Mouse (Mus musculus) forebrain, embryonic 16.5 days (tissue): ENCODE data around the gene Arntl. TPM values are rescaled to one million over a fixed set of nuclear protein-coding genes. Genes with fewer than 3 reads are reported as not detected.
A peak's percentile ranks its signal among the peaks of the same experiment; 100 is the strongest.

Source experiments
- ATAC-seq: fragments of 200-750 bp; cut with Nextera tagmentation; 2 replicates; pipeline ENCODE4 v1.8.0; 2017; ENCODE audit warnings: mild to moderate bottlenecking, moderate library complexity
- H3K27ac ChIP-seq: fragments of 300-500 bp; sonication (generic); 2 replicates; pipeline ENCODE4 v1.5.1; 2014; ENCODE audit warnings: low read length, control low read depth
- H3K27me3 ChIP-seq: fragments of 300-500 bp; sonication (generic); replicated peaks from 2 replicates; pipeline ENCODE4 v1.6.1; 2014; ENCODE audit warnings: low read length; ENCODE audit not compliant: control insufficient read depth, insufficient read depth
- H3K36me3 ChIP-seq: fragments of 300-500 bp; sonication (generic); 2 replicates; pipeline ENCODE4 v1.6.1; 2014; ENCODE audit not compliant: control insufficient read depth, insufficient read depth
- H3K4me1 ChIP-seq: fragments of 300-500 bp; sonication (generic); replicated peaks from 2 replicates; pipeline ENCODE4 v1.6.1; 2014; ENCODE audit warnings: low read length; ENCODE audit not compliant: control insufficient read depth, insufficient read depth
- H3K4me2 ChIP-seq: fragments of 300-500 bp; sonication (generic); 2 replicates; pipeline ENCODE4 v1.6.1; 2014; ENCODE audit warnings: mild to moderate bottlenecking, low read length, control low read depth
- H3K4me3 ChIP-seq: fragments of 300-500 bp; sonication (generic); replicated peaks from 2 replicates; pipeline ENCODE4 v1.5.1; 2014; ENCODE audit warnings: mild to moderate bottlenecking, low read length, control low read depth
- H3K9ac ChIP-seq: fragments of 300-500 bp; sonication (generic); replicated peaks from 2 replicates; pipeline ENCODE4 v1.6.1; 2014; ENCODE audit warnings: low read depth, low read length, control low read depth
- H3K9me3 ChIP-seq: fragments of 300-500 bp; sonication (generic); 2 replicates; pipeline ENCODE4 v1.6.1; 2016; ENCODE audit warnings: low read length; ENCODE audit not compliant: control insufficient read depth
- WGBS: fragments of 180-500 bp; shearing (Covaris S2); extraction: QIAGEN DNeasy Blood & Tissue Kit; methylation state at CpG from one replicate; pipeline ENCODE4 v1.1.7; 2014; 5-methylcytosine and 5-hydroxymethylcytosine counted together
- polyA plus RNA-seq: library from polyadenylated mRNA; unstranded; fragments of >200 nt; fragmentation: Nextera tagmentation; extraction: Ambion mirVana; gene quantifications from 2 replicates; pipeline ENCODE4 v1.2.1, GENCODE M21; 2015

The Arntl gene
- polyA plus RNA-seq, 1 experiment from 2014 or later: 15.6 TPM

DNA sequence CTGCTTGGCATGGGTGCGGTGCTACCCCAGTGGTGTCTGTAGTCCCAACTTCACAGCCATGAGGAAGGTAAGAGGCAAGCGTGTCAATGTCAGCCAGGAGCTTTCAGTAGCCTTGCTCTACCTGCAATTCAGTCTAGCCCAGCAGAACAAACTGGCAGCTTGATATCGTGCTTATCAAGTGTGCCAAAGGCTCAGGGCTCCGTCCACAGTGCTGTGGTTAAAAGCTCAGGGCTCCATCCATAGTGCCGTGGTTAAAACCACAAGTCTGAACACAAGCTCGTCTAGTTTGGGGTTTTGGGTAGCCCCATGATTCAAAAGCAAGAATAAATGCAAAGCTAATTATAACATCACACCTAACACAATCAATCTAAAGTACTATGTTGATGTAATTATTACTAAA, 87.3 kb downstream of the Arntl start:
- H3K36me3 ChIP-seq: no peaks in the 10 kb centered on the region
- no peak overlapping the region for H3K4me2 ChIP-seq
- peaks cover 6% of the 10 kb centered on the region; the same call in 1 of the 2 replicates for H3K4me1 ChIP-seq
- no peak for ATAC-seq
- no peaks in the 10 kb centered on the region for H3K27me3 ChIP-seq
- H3K9me3 ChIP-seq: no peaks in the 10 kb centered on the region
- no peak overlapping the region for H3K9ac ChIP-seq
- H3K27ac ChIP-seq: no peak overlapping the region
- H3K4me3 ChIP-seq: no peak overlapping the region
- 89% methylated on average over 6 of the region's 6 CpGs for WGBS

DNA sequence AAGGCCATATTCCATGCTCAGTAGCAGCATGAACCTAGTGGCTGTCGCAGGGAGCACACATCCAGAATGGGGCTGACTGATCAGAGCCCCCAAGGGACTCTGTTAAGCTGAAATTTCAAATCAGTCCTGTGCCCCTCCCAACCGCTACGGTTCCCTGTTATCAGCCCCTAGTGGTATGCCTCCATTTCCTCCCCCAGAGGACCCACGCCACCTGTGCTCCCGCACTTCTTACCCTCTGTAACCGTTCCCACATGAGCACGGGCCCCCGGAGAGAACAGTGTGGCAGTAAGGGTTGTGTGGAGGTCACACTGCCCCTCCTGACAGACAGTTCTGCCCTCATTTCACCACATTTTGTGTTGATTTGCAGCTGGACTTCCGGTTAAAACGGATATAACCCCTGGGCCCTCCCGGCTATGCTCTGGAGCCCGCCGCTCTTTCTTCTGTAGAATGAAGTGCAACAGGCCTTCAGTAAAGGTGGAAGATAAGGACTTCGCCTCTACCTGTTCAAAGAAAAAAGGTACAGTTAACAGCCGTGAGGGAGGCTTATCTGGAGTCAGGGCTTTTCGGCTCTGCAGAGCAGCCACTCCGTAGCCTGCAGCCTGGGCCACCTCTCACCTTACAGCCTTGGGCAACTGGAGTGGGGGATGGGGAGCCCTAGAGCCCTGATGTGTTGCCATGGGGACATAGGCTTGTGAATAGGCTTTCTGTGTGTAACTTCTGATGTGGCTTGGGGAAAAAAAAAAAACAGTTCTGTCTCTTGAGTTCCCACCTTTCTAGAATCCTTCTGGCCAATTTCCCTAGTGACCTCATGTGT, 88.0 kb downstream of the Arntl start:
- H3K27me3 ChIP-seq: no peaks in the 10 kb centered on the region
- H3K4me3 ChIP-seq: no peak overlapping the region
- no peaks in the 10 kb centered on the region for H3K9me3 ChIP-seq
- WGBS: 45% methylated on average over 17 of the region's 17 CpGs
- no peak overlapping the region for H3K4me2 ChIP-seq
- no peaks in the 10 kb centered on the region for H3K36me3 ChIP-seq
- H3K4me1 ChIP-seq: peaks cover 6% of the 10 kb centered on the region; the same call in 1 of the 2 replicates
- H3K27ac ChIP-seq: no peak overlapping the region
- H3K9ac ChIP-seq: no peak overlapping the region
- no peak for ATAC-seq

DNA sequence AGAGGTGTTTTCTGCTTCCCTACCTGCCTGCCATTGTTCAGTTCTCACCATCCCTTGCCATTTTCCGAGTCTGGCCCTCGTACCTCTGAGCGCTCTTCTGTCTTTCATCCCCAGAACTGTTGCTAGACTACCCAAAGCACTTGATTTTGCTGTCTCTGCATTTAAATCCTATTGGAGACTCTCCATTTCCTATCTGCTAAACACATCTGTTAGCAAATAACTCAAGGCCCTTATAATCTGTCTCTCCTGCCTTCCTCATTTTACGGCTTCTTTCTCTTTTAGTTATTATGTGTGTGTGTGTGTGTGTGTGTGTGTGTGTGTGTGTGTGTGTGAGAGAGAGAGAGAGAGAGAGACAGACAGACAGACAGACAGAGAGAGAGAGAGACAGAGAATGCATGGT, 90.5 kb downstream of the Arntl start:
- Histone ChIP-seq H3K27ac (no peak overlapping the region), H3K4me2 (no peak overlapping the region), H3K4me1 (peaks cover 6% of the 10 kb centered on the region; the same call in 1 of the 2 replicates), H3K9ac (no peak overlapping the region), H3K27me3 (no peaks in the 10 kb centered on the region), H3K9me3 (no peaks in the 10 kb centered on the region), H3K36me3 (peaks cover 7% of the 10 kb centered on the region; the same call in 1 of the 2 replicates), H3K4me3 (no peak overlapping the region)
- 87% methylated on average over 4 of the region's 4 CpGs for WGBS
- no peak for ATAC-seq

DNA sequence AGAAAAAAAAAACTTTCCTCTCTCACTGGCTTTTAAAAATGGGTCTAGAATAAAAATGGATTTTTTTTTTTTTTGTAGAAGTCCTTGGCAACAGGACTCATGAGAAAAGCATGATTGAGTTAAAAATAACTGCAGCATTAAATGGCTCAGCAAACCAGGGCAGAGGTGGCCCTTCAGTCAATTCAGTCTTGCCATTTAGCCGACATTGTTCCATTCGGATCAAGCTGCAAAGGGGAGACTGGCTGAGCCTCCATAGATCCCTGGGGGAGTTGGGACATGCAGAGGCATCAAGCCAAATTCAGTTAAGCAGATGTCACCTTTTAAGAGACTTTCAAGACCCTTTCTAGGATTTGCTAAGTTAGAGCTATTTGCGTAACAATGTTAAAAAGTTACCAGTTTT, 102.9 kb downstream of the Arntl start:
- peaks cover 2% of the 10 kb centered on the region; the same call in 1 of the 2 replicates for H3K36me3 ChIP-seq
- no peaks in the 10 kb centered on the region for H3K27me3 ChIP-seq
- H3K9ac ChIP-seq: no peak overlapping the region
- WGBS: 59% methylated on average over 3 of the region's 3 CpGs
- ATAC-seq: no peak
- no peak overlapping the region for H3K4me3 ChIP-seq
- no peak overlapping the region for H3K27ac ChIP-seq
- no peaks in the 10 kb centered on the region for H3K9me3 ChIP-seq
- H3K4me2 ChIP-seq: no peak overlapping the region
- no peaks in the 10 kb centered on the region for H3K4me1 ChIP-seq

DNA sequence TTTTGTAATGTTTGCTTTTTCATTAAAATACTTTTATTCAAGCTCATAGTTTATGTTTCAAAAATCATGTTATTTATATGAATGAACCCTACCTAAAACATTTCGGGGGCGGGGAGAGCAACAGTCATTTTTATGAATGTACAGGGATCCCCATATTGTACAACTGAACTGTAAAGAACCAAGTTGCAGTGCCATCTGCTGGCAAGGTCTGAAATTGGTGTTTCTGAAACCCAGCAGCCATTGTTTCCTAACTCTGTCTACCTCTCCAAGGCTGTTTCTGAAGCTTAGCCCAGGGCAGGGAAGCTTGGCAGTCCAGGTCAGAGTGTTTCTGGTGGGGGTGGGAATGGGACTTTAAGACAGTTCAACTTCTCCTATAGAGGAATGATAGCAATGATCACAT, 104.5 kb downstream of the Arntl start:
- Histone ChIP-seq H3K9ac (no peak overlapping the region), H3K36me3 (peaks cover 4% of the 10 kb centered on the region; the same call in 1 of the 2 replicates), H3K9me3 (no peaks in the 10 kb centered on the region), H3K27me3 (no peaks in the 10 kb centered on the region), H3K27ac (no peak overlapping the region), H3K4me2 (no peak overlapping the region), H3K4me1 (no peaks in the 10 kb centered on the region), H3K4me3 (no peak overlapping the region)
- 13% methylated on average over 2 of the region's 2 CpGs for WGBS
- ATAC-seq: peak; percentile 68

DNA sequence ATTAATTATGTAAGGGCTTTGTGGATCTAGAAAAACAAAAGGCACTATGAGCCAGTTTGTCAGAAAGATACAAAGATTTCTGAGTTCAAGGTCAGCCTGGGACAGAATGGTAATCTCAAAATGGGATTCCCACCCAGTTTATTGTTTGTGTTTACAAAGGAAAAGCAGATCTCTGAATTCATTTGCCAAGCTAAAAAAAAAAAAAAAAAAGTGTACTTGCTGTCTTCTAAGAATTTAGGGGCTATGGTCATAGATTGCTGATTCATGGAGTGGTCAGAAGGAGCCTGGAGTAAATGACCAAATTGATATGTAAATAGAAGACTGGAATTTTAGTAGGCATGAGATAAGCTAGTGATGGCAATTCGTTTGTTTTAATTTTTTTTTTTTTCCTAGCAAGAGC, 112.9 kb downstream of the Arntl start:
- Histone ChIP-seq H3K9me3 (no peaks in the 10 kb centered on the region), H3K27me3 (no peaks in the 10 kb centered on the region), H3K4me1 (no peaks in the 10 kb centered on the region), H3K4me2 (no peak overlapping the region), H3K9ac (no peak overlapping the region), H3K27ac (no peak overlapping the region), H3K36me3 (peaks cover 12% of the 10 kb centered on the region), H3K4me3 (no peak overlapping the region)
- ATAC-seq: no peak
- 79% methylated on average over 1 of the region's 1 CpGs for WGBS

DNA sequence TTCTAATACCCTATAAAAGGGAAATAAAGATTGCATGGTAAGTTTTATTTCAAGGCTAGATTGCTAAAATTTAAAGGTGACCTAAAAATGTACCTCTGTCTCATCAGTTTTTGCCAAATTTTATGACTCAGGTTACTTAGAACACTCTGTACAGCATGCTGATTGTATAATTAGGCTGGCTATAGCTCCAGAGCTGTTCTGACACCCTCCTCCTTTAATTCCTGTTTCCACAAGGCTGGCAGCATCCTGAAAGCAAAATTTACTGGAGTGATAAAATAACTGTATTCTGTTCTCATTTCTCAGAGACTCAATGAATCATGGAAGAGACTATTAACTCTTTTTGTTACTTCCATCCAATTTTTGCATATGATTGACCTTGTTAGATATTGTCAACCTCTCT, 126.8 kb downstream of the Arntl start:
- Histone ChIP-seq H3K4me3 (no peak overlapping the region), H3K9me3 (no peaks in the 10 kb centered on the region), H3K36me3 (no peaks in the 10 kb centered on the region; the same call in 1 of the 2 replicates), H3K9ac (no peak overlapping the region), H3K4me1 (no peaks in the 10 kb centered on the region), H3K27me3 (no peaks in the 10 kb centered on the region), H3K27ac (no peak overlapping the region), H3K4me2 (no peak overlapping the region)
- ATAC-seq: no peak

DNA sequence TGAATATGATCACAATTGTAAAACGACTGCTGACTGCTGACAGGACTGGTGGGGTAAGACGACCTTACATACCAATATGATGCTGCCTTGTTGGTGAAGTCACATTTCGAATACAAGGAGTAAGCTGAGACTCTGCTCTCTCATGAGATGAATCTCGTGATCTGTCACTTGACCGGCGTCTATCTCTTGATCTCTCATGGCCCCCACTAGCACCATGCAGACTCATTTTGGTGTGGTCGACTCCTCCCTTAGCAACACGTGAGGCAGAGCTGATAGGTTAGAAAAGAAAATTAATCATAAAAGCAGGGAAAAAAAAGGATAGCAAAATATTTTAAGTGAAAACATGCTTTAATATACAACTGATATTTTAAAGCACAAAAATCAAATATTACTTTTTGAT, 128.0 kb downstream of the Arntl start:
- Histone ChIP-seq H3K9me3 (no peaks in the 10 kb centered on the region), H3K4me1 (no peaks in the 10 kb centered on the region), H3K27me3 (no peaks in the 10 kb centered on the region), H3K36me3 (no peaks in the 10 kb centered on the region; the same call in 1 of the 2 replicates), H3K4me3 (no peak overlapping the region), H3K9ac (no peak overlapping the region), H3K27ac (no peak overlapping the region), H3K4me2 (no peak overlapping the region)
- 87% methylated on average over 8 of the region's 8 CpGs for WGBS
- no peak for ATAC-seq

DNA sequence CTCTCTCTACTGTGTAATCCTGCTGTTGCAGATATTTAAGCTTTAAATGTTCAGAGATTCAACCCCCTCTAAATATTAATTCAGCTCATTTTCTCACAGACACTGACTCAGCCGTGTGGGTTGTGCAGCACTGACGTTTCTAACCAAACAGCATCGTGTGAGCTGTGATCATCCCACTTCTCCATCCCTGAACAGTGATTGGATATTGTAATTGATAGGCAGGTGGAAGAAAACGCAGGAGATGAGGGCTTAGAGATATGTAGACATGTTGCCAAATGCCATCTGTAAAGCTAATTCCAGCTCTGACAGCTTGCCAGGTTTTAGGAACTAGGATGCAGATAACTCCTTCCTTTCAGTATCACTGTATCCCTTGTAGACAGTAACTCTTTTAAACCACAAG, 140.0 kb downstream of the Arntl start:
- Histone ChIP-seq H3K4me2 (peak overlapping the region; percentile 48), H3K27ac (peak overlapping the region; percentile 77), H3K9ac (no peak overlapping the region), H3K4me3 (peak overlapping the region; percentile 29), H3K9me3 (no peaks in the 10 kb centered on the region), H3K27me3 (no peaks in the 10 kb centered on the region), H3K36me3 (no peaks in the 10 kb centered on the region), H3K4me1 (peaks cover 7% of the 10 kb centered on the region)
- ATAC-seq: peak; percentile 100
- 23% methylated on average over 4 of the region's 4 CpGs for WGBS
